Mouse (Mus musculus): Measurements from ENCODE around the gene Gm10974. TPM values are rescaled to one million over a fixed set of nuclear protein-coding genes. Genes with fewer than 3 reads are reported as not detected.
A peak's percentile ranks its signal among the peaks of the same experiment; 100 is the strongest.

Gene Gm10974
- polyA plus RNA-seq, 1 experiment from 2014 or later: not detected

- H3K4me1 ChIP-seq: peaks cover 18% of the 10 kb centered on the region
- H3K4me3 ChIP-seq: peak within 1 kb of the TSS; percentile 55
- H3K9ac ChIP-seq: peak within 1 kb of the TSS; percentile 73
- ATAC-seq: peak; percentile 66
- H3K9me3 ChIP-seq (replicated peaks): no peaks in the 10 kb centered on the region
- peak within 1 kb of the TSS; percentile 97 for H3K4me2 ChIP-seq
- peaks cover 23% of the 10 kb centered on the region for H3K27me3 ChIP-seq
- no peak within 1 kb of the TSS for H3K27ac ChIP-seq
- no peaks in the 10 kb centered on the region for H3K36me3 ChIP-seq (ENCODE audit: poor library complexity, severe bottlenecking)
- under 1% methylated on average over 63 of the region's 70 CpGs for WGBS
Measured at GRCm38 (mm10) chr7:66387813-66388521, 22.3 kb downstream of the Gm10974 start, which contains the start of gene Lrrk1. Gene Lrrk1, minus strand, starts transcription at chr7:66388350.

- Histone ChIP-seq H3K9ac (peak overlapping the region; percentile 73; the same call in 1 of the 2 replicates), H3K4me2 (peak overlapping the region; percentile 97), H3K9me3 (replicated peaks) (no peaks in the 10 kb centered on the region), H3K4me3 (peak overlapping the region; percentile 55), H3K27ac (no peak overlapping the region), H3K4me1 (peaks cover 18% of the 10 kb centered on the region), H3K36me3 (ENCODE audit: poor library complexity, severe bottlenecking) (no peaks in the 10 kb centered on the region), H3K27me3 (peaks cover 23% of the 10 kb centered on the region)
- WGBS: 9% methylated on average over 28 of the region's 28 CpGs
- peak; percentile 84 for ATAC-seq
Measured at GRCm38 (mm10) chr7:66388621-66389532, 23.2 kb downstream of the Gm10974 start.

- WGBS: 73% methylated on average over 3 of the region's 3 CpGs
- Histone ChIP-seq H3K4me1 (peaks cover 3% of the 10 kb centered on the region; the same call in 1 of the 2 replicates), H3K36me3 (ENCODE audit: poor library complexity, severe bottlenecking) (no peaks in the 10 kb centered on the region), H3K4me2 (no peak overlapping the region), H3K27ac (no peak overlapping the region), H3K27me3 (no peaks in the 10 kb centered on the region), H3K9me3 (replicated peaks) (no peaks in the 10 kb centered on the region), H3K9ac (no peak overlapping the region), H3K4me3 (no peak overlapping the region)
- no peak for ATAC-seq
Measured at GRCm38 (mm10) chr7:66397288-66397687, 31.6 kb downstream of the Gm10974 start.

DNA sequence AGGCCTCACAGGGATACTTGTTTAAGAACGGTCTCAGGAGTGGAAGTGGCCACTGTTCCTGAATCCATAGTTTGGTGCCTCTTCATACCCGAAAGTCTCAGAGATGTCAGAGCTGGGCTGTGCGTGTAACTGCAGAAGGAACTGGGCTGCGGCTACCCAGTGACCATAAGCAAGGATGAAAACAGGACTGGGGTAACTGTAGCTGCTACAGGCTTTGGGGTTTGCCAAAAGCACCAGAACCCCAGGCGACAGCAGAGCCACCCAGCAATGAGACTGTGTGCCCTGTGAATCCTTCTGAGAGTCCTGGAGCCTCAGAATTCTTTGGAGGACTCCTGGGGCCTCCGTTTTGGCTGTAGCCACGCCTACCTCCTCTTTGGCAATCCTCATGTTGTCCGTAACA lies 35.9 kb downstream of the Gm10974 start:
- Histone ChIP-seq H3K27ac (no peak overlapping the region), H3K27me3 (no peaks in the 10 kb centered on the region), H3K4me1 (peaks cover 3% of the 10 kb centered on the region; the same call in 1 of the 2 replicates), H3K4me2 (no peak overlapping the region), H3K36me3 (ENCODE audit: poor library complexity, severe bottlenecking) (no peaks in the 10 kb centered on the region), H3K9me3 (replicated peaks) (no peaks in the 10 kb centered on the region), H3K4me3 (no peak overlapping the region), H3K9ac (no peak overlapping the region)
- 43% methylated on average over 8 of the region's 8 CpGs for WGBS
- no peak for ATAC-seq

DNA sequence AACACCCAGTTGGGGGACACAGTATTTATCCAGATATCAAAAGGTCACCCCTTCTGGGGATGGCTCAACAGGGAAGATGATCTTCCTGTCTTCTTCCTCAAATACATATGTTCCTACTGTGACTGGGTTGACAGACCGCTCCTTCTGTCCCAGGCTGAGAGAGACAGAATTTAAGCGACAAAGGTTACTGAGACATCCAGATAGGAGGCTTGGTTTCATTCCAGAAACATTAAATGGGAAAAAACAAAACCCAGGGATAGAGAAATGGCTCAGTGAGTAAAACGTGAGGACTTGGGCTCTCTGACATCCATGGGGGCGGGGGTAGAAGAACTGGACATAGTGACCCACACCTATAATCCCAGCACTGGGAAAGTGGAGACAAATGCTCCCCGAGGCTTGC lies 37.2 kb downstream of the Gm10974 start:
- Histone ChIP-seq H3K9ac (no peak overlapping the region), H3K4me3 (no peak overlapping the region), H3K4me1 (peaks cover 3% of the 10 kb centered on the region; the same call in 1 of the 2 replicates)

DNA sequence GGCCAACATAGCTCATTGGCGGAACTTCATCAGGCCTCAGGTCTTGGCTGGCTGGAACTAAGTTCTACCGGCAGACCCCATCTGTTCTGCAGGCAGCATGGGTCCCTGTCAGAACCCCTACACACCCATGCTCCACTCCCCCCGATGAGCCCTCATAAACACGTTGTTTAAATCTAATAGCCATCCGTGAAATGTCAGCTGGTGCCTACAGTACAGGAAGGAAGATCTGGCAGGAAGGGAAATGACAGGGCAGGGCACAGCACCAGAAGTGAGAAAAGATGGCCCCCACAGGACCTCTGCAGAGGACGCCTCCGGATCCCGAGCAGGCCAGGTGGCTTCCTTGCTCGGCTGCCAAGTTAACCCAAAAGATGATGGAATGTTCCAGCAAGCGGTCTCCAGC lies 38.4 kb downstream of the Gm10974 start:
- no peak for ATAC-seq
- Histone ChIP-seq H3K9ac (no peak overlapping the region), H3K36me3 (ENCODE audit: poor library complexity, severe bottlenecking) (no peaks in the 10 kb centered on the region), H3K27me3 (0 out of 2 replicates have a peak, but pooled peaks cover 5% of the 10 kb centered on the region), H3K4me2 (no peak overlapping the region), H3K27ac (no peak overlapping the region), H3K4me1 (peaks cover 3% of the 10 kb centered on the region; the same call in 1 of the 2 replicates), H3K9me3 (replicated peaks) (no peaks in the 10 kb centered on the region), H3K4me3 (no peak overlapping the region)
- 75% methylated on average over 10 of the region's 10 CpGs for WGBS

More for the DNA sequence above, 37.2 kb downstream of the Gm10974 start:
- Histone ChIP-seq H3K4me2 (no peak overlapping the region), H3K27ac (no peak overlapping the region), H3K27me3 (0 out of 2 replicates have a peak, but pooled peaks cover 5% of the 10 kb centered on the region), H3K9me3 (replicated peaks) (no peaks in the 10 kb centered on the region), H3K36me3 (ENCODE audit: poor library complexity, severe bottlenecking) (no peaks in the 10 kb centered on the region)
- WGBS: 91% methylated on average over 5 of the region's 5 CpGs
- no peak for ATAC-seq

DNA sequence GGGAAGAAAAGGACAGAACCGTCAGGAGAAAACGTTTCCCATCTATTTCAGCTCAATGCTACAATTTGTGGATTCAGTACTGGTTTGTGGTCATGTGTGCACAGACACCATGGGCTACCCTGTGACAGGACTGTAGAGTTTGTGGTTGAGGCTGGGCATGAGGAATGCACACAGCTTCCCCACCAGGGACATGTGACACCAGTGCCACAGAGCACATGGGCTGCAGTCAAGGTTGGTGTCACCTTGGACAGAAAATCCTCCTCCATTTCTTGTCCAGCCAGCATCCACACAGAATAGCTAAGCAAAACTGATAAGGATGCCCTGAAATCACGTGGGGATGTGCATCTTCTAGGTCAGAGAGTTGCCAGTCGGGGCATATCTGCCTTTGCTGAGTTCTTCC lies 39.1 kb downstream of the Gm10974 start:
- Histone ChIP-seq H3K27me3 (0 out of 2 replicates have a peak, but pooled peaks cover 5% of the 10 kb centered on the region), H3K27ac (no peak overlapping the region), H3K4me3 (no peak overlapping the region), H3K4me2 (no peak overlapping the region), H3K9me3 (replicated peaks) (no peaks in the 10 kb centered on the region), H3K9ac (no peak overlapping the region), H3K36me3 (ENCODE audit: poor library complexity, severe bottlenecking) (no peaks in the 10 kb centered on the region), H3K4me1 (peaks cover 3% of the 10 kb centered on the region; the same call in 1 of the 2 replicates)
- ATAC-seq: no peak
- WGBS: 73% methylated on average over 4 of the region's 4 CpGs

- 68% methylated on average over 11 of the region's 11 CpGs for WGBS
Measured at GRCm38 (mm10) chr7:66405541-66405940, 39.8 kb downstream of the Gm10974 start.

DNA sequence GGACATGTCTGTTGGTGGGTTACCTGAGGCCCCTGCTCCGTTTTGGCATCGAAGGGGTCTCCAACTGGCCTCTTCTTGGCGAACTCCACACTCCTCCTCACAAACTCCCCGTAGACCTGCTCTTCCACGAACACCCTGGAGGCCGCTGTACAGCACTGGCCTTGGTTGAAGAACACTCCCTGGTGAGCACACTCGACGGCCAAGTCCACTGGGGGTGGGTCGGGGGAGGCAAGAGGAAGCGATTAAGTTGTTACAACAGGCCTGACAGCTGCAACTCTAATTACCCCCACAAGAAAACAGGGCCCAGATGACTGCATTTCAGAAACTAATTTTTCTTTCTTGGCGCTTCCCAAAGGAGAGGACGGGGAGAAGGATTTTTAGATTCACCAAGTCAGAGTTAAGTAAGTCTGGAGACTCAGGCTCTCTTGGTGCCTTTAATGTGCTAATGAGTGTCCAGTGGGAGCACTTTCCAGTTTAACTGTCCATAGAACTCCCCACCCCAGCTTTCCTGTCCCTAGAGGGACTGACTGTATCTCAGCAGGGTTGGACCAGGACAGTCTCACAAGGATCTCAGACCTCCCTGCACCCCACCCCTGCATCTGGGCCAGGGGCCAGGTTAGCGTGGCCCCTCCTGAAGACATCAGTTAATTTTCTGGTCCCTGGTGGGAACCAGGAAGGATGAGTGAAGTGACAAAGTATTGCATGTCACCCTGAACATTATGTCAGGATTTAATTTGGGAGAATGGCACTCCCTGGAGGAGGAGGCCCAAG lies 40.4 kb downstream of the Gm10974 start:
- 0 out of 2 replicates have a peak, but pooled peaks cover 5% of the 10 kb centered on the region for H3K27me3 ChIP-seq
- no peaks in the 10 kb centered on the region for H3K9me3 ChIP-seq (replicated peaks)
- WGBS: 63% methylated on average over 13 of the region's 13 CpGs
- peaks cover 3% of the 10 kb centered on the region; the same call in 1 of the 2 replicates for H3K4me1 ChIP-seq
- H3K27ac ChIP-seq: no peak overlapping the region
- H3K9ac ChIP-seq: no peak overlapping the region
- H3K36me3 ChIP-seq (ENCODE audit: poor library complexity, severe bottlenecking): no peaks in the 10 kb centered on the region
- H3K4me3 ChIP-seq: no peak overlapping the region
- H3K4me2 ChIP-seq: no peak overlapping the region
- no peak for ATAC-seq

More at GRCm38 (mm10) chr7:66405541-66405940, 39.8 kb downstream of the Gm10974 start:
- H3K9ac ChIP-seq: no peak overlapping the region
- H3K4me1 ChIP-seq: peaks cover 3% of the 10 kb centered on the region; the same call in 1 of the 2 replicates
- ATAC-seq: no peak
- H3K27ac ChIP-seq: no peak overlapping the region
- no peak overlapping the region for H3K4me2 ChIP-seq
- H3K4me3 ChIP-seq: no peak overlapping the region
- no peaks in the 10 kb centered on the region for H3K36me3 ChIP-seq (ENCODE audit: poor library complexity, severe bottlenecking)
- no peaks in the 10 kb centered on the region for H3K9me3 ChIP-seq (replicated peaks)
- 0 out of 2 replicates have a peak, but pooled peaks cover 5% of the 10 kb centered on the region for H3K27me3 ChIP-seq

DNA sequence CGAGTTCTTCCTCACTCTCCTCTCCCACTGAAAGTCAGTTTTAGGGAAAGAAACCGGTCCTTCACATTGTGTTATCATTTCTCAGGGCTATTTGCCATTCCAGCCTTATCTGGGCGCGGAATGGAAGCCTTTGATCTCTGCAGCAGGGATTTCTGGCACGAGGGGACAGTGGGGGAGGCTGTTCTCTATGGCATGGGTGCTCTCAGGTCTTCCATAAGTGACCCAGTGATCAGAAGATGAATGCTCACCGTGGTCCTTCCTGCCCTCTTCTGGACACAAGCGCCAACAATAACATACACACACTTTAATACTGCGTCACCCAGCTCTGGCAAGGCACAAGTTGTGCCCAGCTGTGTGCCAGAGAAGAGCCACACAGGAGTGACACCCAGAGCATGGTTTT lies 41.3 kb downstream of the Gm10974 start:
- Histone ChIP-seq H3K9me3 (replicated peaks) (no peaks in the 10 kb centered on the region), H3K4me2 (no peak overlapping the region), H3K36me3 (ENCODE audit: poor library complexity, severe bottlenecking) (no peaks in the 10 kb centered on the region), H3K4me3 (no peak overlapping the region), H3K27me3 (0 out of 2 replicates have a peak, but pooled peaks cover 5% of the 10 kb centered on the region), H3K9ac (no peak overlapping the region), H3K4me1 (no peaks in the 10 kb centered on the region), H3K27ac (no peak overlapping the region)
- no peak for ATAC-seq
- 88% methylated on average over 8 of the region's 8 CpGs for WGBS

DNA sequence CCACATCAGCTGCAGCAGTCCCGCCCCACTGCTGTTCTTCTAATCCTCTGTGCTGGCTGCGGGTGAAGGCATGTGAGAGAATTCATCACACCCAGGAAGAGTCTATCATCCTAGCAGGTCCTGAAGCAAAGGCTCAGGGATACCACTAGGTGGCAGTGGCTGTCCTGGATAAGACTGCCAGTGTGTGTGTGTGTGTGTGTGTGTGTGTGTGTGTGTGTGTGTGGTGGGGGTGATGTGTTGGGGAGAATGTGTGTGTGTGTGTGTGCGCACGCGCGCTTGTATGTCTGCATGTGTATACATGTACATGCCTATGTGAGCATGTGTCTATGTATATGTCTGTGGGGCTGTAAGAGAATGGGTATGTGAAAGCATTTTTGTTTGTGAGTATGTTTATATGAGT lies 43.7 kb downstream of the Gm10974 start:
- Histone ChIP-seq H3K27me3 (0 out of 2 replicates have a peak, but pooled peaks cover 5% of the 10 kb centered on the region), H3K27ac (no peak overlapping the region), H3K4me2 (no peak overlapping the region), H3K9ac (no peak overlapping the region), H3K4me1 (no peaks in the 10 kb centered on the region), H3K9me3 (replicated peaks) (no peaks in the 10 kb centered on the region), H3K36me3 (ENCODE audit: poor library complexity, severe bottlenecking) (no peaks in the 10 kb centered on the region), H3K4me3 (no peak overlapping the region)
- ATAC-seq: 0 out of 2 replicates have a peak, but pooled peaks have one; percentile 41
- 69% methylated on average over 6 of the region's 6 CpGs for WGBS

Data from forebrain, embryonic 13.5 days (tissue).